Mouse (Mus musculus) cerebellum, adult 11 months (tissue): ENCODE results near the gene Troap.
"Not testable (repeated sequence)": the region's sequence is repeated elsewhere in the genome, so short reads cannot be mapped to it uniquely, and the experiment has no call there.

ENCODE experiments used
- DNase-seq: peaks from one replicate; pipeline ENCODE4 v3.0.0; 2022

Gene Troap

GRCm38 (mm10) chr15:99040920-99041856 is 33.2 kb upstream of the Troap start:
- DNase-seq: no peak

GRCm38 (mm10) chr15:99042334-99042733 is 32.0 kb upstream of the Troap start:
- no peak for DNase-seq

- DNase-seq: no peak
Observed at GRCm38 (mm10) chr15:99044854-99045253, 29.5 kb upstream of the Troap start.

GRCm38 (mm10) chr15:99045734-99046133 is 28.6 kb upstream of the Troap start:
- DNase-seq: not testable (repeated sequence)

GRCm38 (mm10) chr15:99049473-99050253 is 24.7 kb upstream of the Troap start:
- peak; percentile 47 for DNase-seq

- DNase-seq: no peak
Observed at GRCm38 (mm10) chr15:99053373-99053772, 21.0 kb upstream of the Troap start.

- DNase-seq: no peak
Observed at GRCm38 (mm10) chr15:99055040-99055439, 19.3 kb upstream of the Troap start, which contains the start of gene Prph. Gene Prph (plus strand): TSS chr15:99055174.

- DNase-seq: no peak
Observed at GRCm38 (mm10) chr15:99055511-99055961, 18.8 kb upstream of the Troap start.

- DNase-seq: no peak
Observed at GRCm38 (mm10) chr15:99056332-99056731, 18.0 kb upstream of the Troap start.

- no peak for DNase-seq
Observed at GRCm38 (mm10) chr15:99065557-99066165, 8.7 kb upstream of the Troap start.

GRCm38 (mm10) chr15:99071988-99072387 is 2.4 kb upstream of the Troap start:
- no peak for DNase-seq

GRCm38 (mm10) chr15:99074600-99075333 is 392 bp downstream of the Troap start:
- peak; percentile 99 for DNase-seq

GRCm38 (mm10) chr15:99076011-99076410 is 1.6 kb downstream of the Troap start:
- DNase-seq: not testable (repeated sequence)

- DNase-seq: no peak
Observed at GRCm38 (mm10) chr15:99078181-99078910, 4.0 kb downstream of the Troap start.

- DNase-seq: no peak
Observed at GRCm38 (mm10) chr15:99079804-99080203, 5.4 kb downstream of the Troap start.

- DNase-seq: no peak
Observed at GRCm38 (mm10) chr15:99082322-99082721, 7.9 kb downstream of the Troap start.

- DNase-seq: no peak
Observed at GRCm38 (mm10) chr15:99082840-99083239, 8.5 kb downstream of the Troap start.

GRCm38 (mm10) chr15:99083258-99083657 is 8.9 kb downstream of the Troap start:
- no peak for DNase-seq

- DNase-seq: no peak
Observed at GRCm38 (mm10) chr15:99083867-99084557, 9.6 kb downstream of the Troap start.

GRCm38 (mm10) chr15:99084618-99085017 is 10.2 kb downstream of the Troap start:
- no peak for DNase-seq

- no peak for DNase-seq
Observed at GRCm38 (mm10) chr15:99085997-99086396, 11.6 kb downstream of the Troap start.
